Mouse (Mus musculus) E14TG2a.4 (cell line): ENCODE results near the gene Cfap69.

Experiments
- CTCF ChIP-seq: conservative IDR thresholded peaks from 2 replicates; pipeline ENCODE4 v1.5.1; 2014; ENCODE audit warnings: low read length
- NANOG ChIP-seq: IDR thresholded peaks from 2 replicates; pipeline ENCODE4 v1.6.1; 2014; ENCODE audit warnings: borderline replicate concordance, low read length, mixed read lengths

DNA sequence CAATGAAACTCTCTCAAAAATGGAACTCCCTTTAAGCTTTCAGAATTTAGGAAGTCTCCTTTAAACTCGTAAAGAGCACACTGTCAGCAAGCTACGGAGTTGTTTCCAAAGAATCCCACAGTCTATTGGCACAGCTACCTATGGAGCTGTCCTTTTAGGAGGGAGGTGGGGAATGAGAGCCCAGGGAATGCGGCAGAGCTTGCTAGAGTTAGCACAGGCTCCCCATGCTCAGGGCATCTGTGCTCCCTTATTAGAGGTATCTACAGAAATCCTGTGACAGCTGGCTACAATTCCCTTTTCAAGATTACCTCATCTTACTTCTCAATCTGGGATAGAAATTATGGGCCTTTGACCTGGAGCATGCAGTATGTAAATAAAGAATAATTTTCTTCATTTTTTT, 53.5 kb downstream of the Cfap69 start:
- TF ChIP-seq CTCF: no peak
- no peak for TF ChIP-seq NANOG
